Mouse (Mus musculus) spleen, postnatal 14 days (tissue): Measurements from ENCODE around the gene Fgfr3.

Experiments
- DNase-seq, 2 experiments: peaks; one replicate each; pipeline ENCODE4 v3.0.0; 2021 to 2022; ENCODE audit warnings: low spot score in 2 of 2

The Fgfr3 gene

DNA sequence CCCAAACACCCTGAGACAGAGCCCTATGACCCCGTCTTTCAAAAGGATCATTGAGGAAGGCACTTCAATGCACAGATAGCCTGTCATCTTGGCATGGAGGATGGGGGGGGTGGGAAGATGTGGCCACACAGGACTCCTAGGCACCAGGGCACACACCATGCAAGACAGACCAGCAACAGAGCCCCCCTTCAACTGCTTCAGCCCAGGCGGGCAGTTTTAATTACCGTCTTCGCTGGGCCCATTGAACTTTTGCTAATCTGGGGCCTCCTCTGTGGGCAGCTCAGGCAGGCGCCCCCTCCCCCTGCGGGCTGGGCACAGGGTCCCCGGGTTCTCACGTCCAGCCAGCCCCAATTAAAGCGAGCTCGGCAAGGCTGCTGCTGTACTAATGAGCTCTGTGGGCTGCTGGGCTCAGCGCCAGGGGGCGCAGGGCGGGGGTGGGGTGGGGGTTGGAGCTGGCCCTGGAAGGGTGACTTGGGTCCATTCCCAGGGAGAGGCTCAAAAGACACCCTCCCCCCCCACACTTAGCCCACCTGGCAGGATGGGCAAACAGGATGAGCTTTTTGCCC is 23.4 kb upstream of the Fgfr3 start:
- DNase-seq, result no peak

DNA sequence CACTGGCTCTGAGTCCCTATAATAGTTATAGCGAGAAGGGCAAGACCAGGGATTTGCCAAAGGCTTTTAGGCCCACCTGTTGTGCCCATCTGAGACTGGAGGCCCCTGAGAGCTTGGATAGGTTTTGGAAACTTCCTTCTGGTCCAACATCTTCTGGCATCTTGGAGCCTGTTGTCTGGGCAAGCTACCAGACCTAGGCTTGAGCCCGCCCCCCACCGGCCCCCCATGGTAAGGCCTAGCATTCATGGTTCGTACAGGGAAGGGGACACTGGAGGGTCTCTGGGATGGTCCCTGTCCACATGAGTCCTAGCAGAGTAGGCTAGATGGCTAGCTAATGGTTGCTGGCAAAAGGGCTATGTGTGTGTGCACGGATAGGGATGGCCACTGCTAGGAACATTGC is 22.8 kb upstream of the Fgfr3 start:
- no peak for DNase-seq

DNA sequence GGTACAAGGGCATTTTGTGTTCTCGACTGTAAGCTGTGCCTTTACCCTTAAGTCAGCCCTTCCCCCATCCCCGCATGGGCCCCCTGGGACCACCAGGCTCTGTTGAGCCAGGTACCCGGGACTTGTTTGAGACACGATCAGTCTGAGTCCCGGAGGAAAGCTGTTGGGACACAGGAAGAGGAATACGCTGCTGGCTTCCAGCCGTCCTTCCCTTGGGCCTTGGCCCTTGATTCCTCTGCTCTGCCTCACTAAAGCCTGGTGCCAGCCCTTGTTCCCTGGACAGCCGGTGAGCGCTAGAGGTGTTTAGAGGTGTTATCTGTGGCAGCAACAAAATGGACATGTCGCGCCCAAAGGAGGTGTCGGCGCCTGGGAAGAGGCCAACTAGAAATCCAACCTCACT is 21.5 kb upstream of the Fgfr3 start:
- no peak for DNase-seq

DNA sequence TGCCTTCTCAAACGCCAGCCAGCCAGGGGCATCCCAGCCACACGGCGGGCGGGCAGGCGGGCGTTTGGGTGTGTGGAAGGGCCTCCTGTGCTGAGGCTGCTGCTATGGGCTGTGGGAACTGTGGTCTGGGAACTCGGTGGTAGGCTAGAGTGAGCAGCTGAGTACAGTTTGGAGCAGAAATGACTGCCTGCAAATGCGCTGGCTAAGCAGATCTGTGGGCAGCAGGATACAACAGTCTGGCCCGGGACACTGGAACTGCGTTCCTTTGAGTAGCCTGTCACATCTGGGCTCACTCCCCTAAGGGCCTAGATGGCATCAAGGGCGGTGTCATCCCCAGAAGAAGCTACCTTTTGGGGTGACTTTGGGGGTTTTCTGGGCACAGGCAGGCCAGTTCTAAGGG is 19.6 kb upstream of the Fgfr3 start:
- no peak for DNase-seq

DNA sequence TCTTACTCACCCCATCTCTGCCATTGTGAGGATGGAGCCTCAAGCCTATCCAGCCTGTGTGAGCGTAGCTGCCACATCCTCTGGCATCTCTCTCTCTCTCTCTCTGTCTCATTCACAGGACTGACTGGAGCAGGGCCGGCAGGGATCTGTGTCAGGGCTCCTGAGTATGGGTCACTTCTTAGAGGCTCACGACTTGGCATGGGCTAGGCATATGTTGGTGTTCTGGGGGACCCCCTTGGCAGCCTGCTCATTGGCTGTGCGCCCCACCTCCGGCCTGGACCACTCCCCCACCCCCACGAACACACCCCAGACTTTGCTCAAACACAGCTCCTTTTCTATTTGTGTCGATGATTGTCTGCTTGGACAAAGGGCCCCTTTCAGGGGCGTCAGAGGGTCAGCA is 17.5 kb upstream of the Fgfr3 start:
- DNase-seq, result no peak

DNA sequence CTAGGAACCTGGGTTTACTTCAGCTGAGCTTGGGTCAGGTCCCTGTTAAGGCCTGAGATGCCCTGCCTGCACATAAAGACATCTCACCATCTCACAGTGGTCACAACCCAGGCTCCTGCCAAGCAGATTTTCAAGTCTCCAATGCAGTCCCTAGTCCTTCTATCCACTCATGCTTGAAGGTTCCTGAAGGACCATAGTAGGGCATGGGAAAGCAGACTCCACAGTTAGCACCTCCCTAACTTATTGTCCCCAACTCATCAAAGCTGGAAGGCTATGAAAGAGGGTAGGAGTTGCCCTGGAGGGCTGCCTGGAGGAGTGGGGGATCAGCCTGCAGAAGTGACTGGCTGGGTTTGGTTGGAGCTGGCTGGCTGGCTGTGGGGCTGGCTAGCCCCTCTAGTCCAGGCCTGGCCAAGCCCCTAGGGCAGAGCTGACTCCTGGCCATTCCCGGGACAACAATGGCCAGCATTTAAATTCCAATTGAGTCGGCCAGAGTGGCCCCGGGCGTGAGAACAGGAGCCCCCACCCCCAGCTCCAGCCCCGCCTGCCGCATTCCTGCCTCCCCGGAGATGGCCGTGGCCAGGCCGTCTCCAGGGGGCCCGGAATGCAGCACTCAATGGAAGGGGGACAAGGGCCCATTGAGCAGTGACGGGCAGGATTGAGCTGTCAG is 16.4 kb upstream of the Fgfr3 start:
- DNase-seq, result no peak

DNA sequence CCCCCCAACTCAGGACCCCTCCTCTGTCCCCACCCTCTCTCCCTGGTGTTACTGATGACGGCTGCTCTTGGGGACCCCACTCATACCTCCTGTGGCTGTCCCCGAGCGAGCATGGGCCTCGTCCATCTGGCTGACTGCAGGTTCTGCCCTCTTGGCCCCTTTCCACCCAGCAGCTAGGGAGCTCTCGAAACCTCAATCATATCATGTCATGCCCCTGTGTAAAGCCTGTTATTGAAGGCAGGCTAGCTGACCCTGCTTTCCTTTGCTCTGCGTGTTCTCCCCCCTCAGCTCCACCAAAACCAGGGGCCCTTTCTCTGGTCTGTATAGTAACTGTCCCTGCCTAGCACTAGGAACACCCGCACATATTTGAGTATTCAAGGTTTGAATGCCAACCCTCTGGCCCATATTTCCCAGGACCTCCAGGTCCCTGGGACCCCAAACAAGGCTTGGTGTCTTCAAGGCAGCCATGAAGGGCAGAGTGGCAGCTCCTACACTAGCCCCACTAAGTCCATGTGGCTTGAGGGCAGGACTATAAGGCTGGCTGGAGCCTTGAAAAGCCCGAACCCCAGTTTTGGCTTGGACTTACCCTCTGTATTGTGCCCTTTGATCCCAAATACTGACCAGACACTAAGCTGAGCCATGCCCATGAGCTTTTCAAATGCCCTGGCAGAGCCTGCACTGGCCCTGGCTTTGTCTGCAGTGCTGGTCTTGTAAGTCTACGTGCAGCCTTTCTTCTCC is 15.7 kb upstream of the Fgfr3 start:
- no peak for DNase-seq

DNA sequence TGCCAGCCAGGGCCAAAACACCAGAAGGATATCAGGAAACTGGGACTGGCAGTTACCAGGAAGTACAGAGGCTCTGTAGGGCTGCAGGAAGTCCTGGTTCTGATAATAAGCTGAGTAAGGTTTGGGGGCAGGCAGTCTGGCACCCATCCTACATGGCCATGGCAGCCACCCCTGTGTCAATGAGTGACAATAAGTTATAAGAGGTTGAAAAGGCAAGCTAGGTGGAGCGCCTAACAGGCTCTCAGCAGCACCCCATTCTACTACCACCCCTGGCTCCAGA is 15.2 kb upstream of the Fgfr3 start:
- DNase-seq, result no peak

DNA sequence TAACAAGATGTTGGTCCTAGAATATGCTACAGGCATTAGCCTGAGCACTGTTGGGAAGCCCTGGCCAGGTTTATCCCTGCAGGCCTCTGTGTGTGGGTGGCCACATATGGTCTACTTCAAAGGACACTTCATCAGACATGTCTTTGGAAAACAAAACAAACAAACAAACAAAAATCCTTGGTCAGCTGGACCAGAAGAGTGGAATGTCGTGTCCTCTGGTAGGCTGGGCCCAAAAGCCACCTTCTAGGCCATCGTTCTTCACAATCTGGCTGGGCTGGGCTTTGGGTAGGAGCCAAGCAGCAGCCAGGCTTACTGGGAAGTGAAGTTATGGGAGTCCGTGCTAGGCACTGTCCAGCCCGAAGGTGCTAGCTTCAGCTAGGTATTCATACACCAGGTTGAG is 14.3 kb upstream of the Fgfr3 start:
- DNase-seq, result no peak

DNA sequence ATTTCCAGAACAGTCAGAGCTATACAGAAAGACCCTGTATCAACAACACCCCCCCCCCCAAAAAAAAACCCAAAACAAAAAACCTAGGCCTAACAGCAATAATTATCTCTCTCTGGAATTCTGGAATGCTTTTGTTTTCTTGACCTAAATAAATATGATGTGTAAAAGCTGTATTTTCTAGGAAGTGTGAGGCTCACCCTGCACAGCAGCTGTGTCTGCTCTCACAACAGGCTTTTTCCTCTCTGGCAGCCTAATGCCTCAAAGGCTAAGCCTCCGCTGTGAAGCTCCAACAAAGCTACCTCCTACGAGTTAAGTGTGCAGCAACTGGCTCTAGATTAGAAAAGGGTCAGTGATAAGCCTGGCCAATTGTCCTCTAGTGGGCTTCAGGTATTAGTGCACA is 12.4 kb upstream of the Fgfr3 start:
- DNase-seq, result no peak

DNA sequence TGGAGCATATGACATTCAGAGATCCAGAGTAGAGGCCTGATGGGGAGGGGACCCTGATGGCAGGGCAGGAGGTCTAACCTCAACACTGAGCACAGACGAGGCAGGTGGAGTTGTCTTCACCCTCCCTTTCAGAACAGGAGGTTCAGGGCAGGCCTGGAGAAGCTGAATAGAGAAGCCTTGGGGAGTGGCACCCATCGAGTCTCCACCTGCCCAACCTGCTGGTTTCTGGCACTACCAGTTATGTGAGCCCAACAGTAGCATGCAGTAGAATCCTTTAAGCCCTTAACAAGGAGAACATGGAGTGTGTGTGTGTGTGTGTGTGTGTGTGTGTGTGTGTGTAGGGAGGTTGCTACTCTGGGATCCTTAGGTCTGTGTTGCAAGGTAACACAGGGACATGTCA is 8.9 kb upstream of the Fgfr3 start:
- no peak for DNase-seq

DNA sequence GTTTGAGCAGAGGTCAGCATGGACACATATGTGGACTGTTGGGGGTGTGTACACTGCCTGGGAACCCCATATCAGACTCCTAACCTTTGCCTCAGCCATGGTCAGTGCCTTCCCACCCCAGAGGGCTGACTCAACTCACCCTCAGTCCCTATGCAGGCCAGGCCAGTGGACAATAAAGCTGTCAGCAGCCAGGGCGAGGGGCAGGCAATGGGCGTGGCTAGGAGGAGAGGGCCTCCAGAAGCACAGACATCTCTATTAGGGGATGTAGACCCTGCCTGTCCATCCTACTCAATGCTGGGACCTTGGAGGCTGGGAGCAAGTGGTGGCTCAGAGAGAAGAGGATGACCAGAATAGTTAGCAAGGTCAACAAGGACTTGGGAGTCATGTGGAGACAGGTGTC is 6.3 kb upstream of the Fgfr3 start:
- DNase-seq, result no peak

DNA sequence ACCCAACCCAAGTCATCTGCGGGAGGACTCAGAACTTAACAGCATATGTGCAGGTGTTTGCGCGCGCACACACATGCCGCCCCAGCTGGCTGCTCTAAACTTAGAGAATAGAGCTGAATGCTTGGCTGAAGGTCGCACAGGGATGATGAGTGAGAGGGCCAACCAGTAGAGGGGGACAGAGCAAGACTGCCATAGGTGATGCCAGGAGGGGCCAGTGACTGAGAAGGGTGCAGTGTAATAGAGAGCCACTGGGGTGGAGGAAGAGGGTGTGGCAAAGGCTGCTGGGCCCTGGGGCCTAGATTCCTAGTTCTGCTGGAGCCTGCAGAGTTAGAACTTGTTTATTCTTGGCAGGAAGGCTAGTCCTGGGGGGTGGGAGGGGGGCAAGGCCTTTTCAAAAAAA is 5.0 kb upstream of the Fgfr3 start:
- no peak for DNase-seq

DNA sequence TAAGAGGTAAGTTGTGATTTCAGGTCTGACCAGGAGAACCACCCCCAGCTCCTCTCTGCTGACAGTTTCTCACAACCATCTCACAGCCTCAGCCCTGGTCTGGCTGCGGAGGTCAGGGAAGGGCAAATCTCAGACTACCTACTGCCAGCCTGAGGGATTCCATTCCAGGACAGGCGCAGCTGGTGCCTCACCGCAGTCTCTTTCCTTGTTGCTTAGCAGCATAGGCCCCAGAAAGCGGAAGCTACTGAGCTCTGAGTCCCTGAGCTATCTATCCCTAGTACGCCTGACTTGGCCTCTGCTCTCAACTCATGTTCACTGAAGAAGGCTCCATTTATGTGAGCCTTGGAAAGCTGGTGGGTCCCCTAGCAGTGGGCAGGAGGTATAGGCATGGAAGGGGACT is 3.0 kb upstream of the Fgfr3 start:
- no peak for DNase-seq

DNA sequence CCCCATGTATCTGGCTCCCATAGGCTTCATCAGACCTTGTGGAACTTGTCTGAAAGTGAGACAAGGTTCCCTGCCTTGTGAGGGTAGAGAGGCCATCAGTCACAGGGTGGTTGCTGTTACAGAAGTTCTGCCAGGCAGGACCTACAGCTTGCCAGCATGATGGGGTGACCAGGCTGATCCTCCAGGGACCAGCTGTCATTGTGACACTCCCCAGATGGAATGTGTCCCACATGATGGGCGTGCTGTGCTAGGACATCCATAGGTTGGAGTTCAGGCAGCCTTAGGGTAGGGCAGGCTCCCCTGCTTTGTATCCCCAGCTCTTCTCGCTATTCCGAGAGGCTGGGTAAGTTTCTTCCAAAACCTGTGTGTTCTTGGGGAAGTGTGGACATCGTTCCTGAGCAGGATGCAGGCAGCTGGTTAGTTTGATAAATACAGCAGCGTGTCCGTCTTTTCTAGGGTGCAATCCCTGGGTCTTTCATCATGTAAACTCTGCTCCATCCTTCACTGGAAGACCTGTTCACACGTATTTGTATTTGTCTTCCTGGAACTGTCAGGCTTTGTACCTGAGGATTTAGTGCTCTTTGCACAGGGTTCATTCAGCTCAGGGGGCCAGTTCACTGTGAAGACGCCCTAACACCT is 503 bp upstream of the Fgfr3 start:
- DNase-seq, result no peak

DNA sequence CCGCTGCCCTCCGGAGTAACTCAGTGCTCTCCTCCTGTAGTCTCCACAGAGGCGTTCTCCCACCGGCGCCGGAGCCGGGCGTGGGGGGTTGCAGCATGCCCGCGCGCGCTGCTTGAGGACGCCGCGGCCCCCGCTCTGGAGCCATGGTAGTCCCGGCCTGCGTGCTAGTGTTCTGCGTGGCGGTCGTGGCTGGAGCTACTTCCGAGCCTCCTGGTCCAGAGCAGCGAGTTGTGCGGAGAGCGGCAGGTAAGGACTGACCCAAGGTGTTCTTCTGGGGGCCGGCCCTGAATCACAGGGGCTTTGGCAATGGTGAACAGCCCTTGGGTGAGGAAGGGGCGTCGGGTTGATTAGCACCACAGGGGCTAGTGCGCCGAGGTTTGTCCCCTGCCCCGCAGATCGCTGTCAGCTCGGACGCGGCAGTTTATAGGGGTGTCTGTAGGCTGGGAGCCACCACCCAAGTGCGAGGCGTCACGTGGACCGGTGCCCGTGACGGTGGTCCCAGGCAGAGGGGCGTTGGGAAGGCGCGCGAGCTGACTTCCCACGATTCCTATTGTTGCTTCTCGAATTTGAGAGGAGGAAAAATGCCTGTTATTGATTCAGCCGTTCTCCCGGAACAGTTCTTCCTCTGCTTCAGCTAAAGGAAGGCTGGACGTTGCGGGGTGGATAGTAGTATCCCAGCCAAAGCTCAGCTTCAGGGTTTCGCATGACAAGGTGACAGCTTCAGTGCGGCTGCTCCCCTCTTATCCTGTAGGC is 968 bp downstream of the Fgfr3 start:
- DNase-seq, result no peak

DNA sequence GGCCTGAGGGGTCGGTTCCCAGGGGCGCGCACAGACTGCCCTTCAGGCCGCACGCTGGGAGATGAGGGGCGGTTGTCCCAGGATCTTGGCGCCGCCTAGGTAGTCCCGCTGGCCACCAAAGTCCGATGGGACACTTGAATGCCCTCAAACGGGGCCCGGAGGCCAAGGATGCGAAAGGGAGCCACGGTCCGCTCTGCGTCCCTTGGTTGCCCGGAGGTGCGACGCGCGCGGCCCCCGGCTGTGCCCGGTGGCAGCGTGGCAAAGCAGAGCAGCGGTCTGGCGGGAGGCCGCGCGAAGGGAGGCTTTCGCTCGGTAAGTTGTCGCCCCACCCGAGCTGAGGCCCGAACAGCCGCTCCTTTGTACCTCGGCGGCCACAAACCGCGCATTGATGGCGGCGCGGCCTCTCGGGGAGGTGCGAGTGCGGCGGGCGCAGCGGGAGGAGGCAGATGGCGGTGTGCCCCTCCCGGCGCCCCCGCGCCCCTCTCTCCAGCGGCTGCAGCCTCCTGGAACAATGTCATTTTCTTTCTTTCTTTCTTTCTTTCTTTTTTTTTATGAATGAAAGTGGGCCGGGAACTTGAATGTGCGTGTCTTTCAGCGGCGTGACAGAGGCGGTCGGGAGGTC is 1.7 kb downstream of the Fgfr3 start:
- no peak for DNase-seq

DNA sequence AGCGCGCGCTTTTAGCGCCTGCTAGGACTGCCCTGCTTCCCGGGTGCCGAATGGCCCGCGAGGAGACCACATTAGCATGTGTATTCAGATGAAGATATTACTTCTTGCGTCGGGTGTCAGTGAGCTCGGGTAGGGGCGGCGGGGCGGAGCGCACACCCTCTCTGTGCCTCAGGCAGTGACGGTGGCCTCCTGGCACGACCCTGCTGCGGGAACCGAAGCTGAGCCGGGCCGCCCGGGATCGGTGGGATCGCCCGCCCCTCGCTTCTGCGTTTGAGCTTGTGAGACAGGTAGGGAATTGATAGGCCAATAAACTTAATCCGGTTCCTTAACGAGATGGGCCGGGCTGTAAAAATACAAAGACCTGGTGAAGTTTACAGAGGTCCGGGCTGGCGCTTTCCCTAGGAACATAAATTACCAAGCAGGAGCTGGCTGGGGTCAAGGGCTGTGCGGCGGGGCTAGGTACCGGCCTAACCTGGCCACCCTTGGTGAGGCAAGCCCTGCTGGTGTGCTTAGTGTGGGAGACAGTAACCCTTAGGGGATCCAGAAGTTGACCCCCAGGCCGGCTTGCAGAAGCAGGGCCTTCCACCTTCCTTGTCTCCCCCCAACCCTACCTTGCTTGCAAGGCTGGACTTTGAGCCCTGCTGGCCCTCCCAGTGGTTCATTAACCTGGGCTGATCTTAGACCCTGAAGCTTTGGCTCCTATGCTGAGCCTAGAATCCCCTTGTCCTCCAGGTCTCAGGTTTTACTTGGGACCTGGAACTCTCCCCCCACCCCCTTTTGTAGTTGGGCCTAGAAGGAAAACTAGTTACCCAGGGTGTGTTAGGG is 2.4 kb downstream of the Fgfr3 start:
- no peak for DNase-seq

DNA sequence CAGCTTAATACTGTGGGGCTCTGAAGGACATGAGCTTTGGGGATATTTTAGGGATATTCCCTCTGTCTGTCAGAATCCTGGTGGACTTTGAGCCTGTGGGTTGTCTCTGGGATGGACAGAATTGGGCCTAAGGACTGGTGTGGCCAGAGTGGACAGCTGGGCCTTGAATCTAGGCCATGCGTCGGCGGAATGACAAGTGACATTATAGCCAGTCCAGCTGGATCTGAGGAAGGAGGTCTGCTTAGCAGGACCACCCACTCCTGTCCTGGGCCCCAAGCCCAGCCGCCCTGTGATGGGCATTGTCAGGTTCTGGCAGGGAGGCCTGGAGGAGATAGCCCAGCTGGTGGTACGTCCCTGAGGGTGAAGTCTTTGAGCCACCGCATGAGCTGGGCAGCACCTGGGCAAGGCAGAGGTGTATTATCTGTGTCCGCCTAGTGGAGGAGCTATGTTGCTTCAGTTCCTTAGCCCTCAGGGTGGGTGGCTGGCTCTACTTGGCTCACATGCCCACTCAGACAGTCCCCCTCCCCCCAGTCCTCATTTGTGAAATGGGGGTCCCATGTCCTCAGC is 4.7 kb downstream of the Fgfr3 start:
- no peak for DNase-seq

DNA sequence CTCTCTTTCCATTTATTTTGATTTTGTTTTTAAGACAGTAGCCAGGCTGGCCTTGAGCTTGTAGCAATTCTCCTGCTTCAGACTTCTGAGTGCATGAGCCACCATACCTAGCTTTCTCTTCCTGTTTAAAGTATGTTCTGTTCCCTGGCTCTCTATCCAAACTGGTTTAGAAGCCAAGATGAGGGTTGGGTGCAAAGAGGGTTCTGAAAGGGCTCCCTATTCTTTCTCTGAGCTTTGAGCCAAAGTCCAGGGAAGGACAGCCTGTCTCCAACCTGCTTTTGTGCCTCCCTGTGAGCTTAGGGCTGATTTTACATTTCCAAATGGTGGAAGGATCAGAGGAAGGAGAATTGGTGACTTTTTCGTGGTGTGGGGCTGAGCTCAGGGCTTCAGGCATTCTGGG is 5.4 kb downstream of the Fgfr3 start:
- no peak for DNase-seq

DNA sequence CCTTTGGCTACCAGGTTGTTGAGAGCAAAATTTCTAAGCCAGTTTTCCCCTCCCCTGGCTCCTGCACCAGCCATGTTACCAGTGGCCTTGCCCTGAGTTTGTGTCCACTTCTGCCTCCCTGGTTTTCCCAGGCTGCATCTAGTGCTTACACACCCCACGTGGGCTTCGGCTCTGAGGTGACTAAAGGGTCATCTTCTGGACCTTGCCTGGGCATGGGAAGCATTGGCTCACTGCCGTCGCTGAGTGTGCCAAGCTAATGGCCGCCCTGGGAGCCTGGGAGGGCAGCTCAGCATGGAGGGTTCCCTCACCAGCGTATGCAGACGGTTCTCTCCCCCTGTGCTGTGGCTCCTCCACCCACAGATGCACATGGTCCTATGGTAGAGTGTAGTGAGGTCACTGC is 7.4 kb downstream of the Fgfr3 start:
- no peak for DNase-seq
